Mouse (Mus musculus): ENCODE results near the gene Bicc1.
A peak's percentile ranks its signal among the peaks of the same experiment; 100 is the strongest.

Gene Bicc1

GRCm38 (mm10) chr10:71144191-71144590, 15.3 kb downstream of the Bicc1 start:
- H3K9me3 ChIP-seq (ENCODE audit: low read length): no peaks in the 10 kb centered on the region
- H3K4me3 ChIP-seq (replicated peaks; ENCODE audit: low read length): no peak overlapping the region
- H3K4me1 ChIP-seq (replicated peaks; ENCODE audit: low read depth, low read length): no peaks in the 10 kb centered on the region
- H3K27me3 ChIP-seq (ENCODE audit: insufficient read depth, low read length): no peaks in the 10 kb centered on the region
- TF ChIP-seq CTCF (conservative IDR thresholded peaks at IDR 0.05; ENCODE audit: low read length): no peak
- no peak for TF ChIP-seq NANOG (IDR thresholded peaks at IDR 0.05; ENCODE audit: borderline replicate concordance, low read length)
- TF ChIP-seq POU5F1 (IDR thresholded peaks at IDR 0.05; ENCODE audit: borderline replicate concordance, low read length): no peak
- no peaks in the 10 kb centered on the region for H3K36me3 ChIP-seq (ENCODE audit: insufficient read depth, low read length)

GRCm38 (mm10) chr10:71142568-71142967, 16.9 kb downstream of the Bicc1 start:
- Histone ChIP-seq H3K4me1 (replicated peaks; ENCODE audit: low read depth, low read length) (peaks cover 5% of the 10 kb centered on the region; the same call in 1 of the 2 replicates), H3K9me3 (ENCODE audit: low read length) (no peaks in the 10 kb centered on the region), H3K4me3 (replicated peaks; ENCODE audit: low read length) (no peak overlapping the region), H3K36me3 (ENCODE audit: insufficient read depth, low read length) (no peaks in the 10 kb centered on the region), H3K27me3 (ENCODE audit: insufficient read depth, low read length) (no peaks in the 10 kb centered on the region)
- TF ChIP-seq CTCF (conservative IDR thresholded peaks at IDR 0.05; ENCODE audit: low read length) (no peak), NANOG (IDR thresholded peaks at IDR 0.05; ENCODE audit: borderline replicate concordance, low read length) (no peak), POU5F1 (IDR thresholded peaks at IDR 0.05; ENCODE audit: borderline replicate concordance, low read length) (no peak)

- Histone ChIP-seq H3K9me3 (ENCODE audit: low read length) (no peaks in the 10 kb centered on the region), H3K27me3 (ENCODE audit: insufficient read depth, low read length) (no peaks in the 10 kb centered on the region), H3K4me3 (replicated peaks; ENCODE audit: low read length) (no peak overlapping the region), H3K36me3 (ENCODE audit: insufficient read depth, low read length) (no peaks in the 10 kb centered on the region), H3K4me1 (replicated peaks; ENCODE audit: low read depth, low read length) (peaks cover 5% of the 10 kb centered on the region; the same call in 1 of the 2 replicates)
- TF ChIP-seq POU5F1 (IDR thresholded peaks at IDR 0.05; ENCODE audit: borderline replicate concordance, low read length) (no peak), CTCF (conservative IDR thresholded peaks at IDR 0.05; ENCODE audit: low read length) (no peak), NANOG (IDR thresholded peaks at IDR 0.05; ENCODE audit: borderline replicate concordance, low read length) (no peak)
Observed at GRCm38 (mm10) chr10:71140281-71140845, 19.1 kb downstream of the Bicc1 start.

GRCm38 (mm10) chr10:71138852-71139197, 20.7 kb downstream of the Bicc1 start:
- Histone ChIP-seq H3K4me3 (replicated peaks; ENCODE audit: low read length) (no peak overlapping the region), H3K9me3 (ENCODE audit: low read length) (no peaks in the 10 kb centered on the region), H3K27me3 (ENCODE audit: insufficient read depth, low read length) (no peaks in the 10 kb centered on the region), H3K4me1 (replicated peaks; ENCODE audit: low read depth, low read length) (peaks cover 5% of the 10 kb centered on the region; the same call in 1 of the 2 replicates), H3K36me3 (ENCODE audit: insufficient read depth, low read length) (no peaks in the 10 kb centered on the region)
- no peak for TF ChIP-seq NANOG (IDR thresholded peaks at IDR 0.05; ENCODE audit: borderline replicate concordance, low read length)
- no peak for TF ChIP-seq CTCF (conservative IDR thresholded peaks at IDR 0.05; ENCODE audit: low read length)
- TF ChIP-seq POU5F1 (IDR thresholded peaks at IDR 0.05; ENCODE audit: borderline replicate concordance, low read length): no peak

- TF ChIP-seq NANOG (IDR thresholded peaks at IDR 0.05; ENCODE audit: borderline replicate concordance, low read length) (no peak), CTCF (conservative IDR thresholded peaks at IDR 0.05; ENCODE audit: low read length) (no peak), POU5F1 (IDR thresholded peaks at IDR 0.05; ENCODE audit: borderline replicate concordance, low read length) (peak; percentile 24; the same call in 1 of the 2 replicates)
- H3K36me3 ChIP-seq (ENCODE audit: insufficient read depth, low read length): no peaks in the 10 kb centered on the region
- H3K4me3 ChIP-seq (replicated peaks; ENCODE audit: low read length): no peak overlapping the region
- no peaks in the 10 kb centered on the region for H3K27me3 ChIP-seq (ENCODE audit: insufficient read depth, low read length)
- H3K4me1 ChIP-seq (replicated peaks; ENCODE audit: low read depth, low read length): peaks cover 5% of the 10 kb centered on the region; the same call in 1 of the 2 replicates
- no peaks in the 10 kb centered on the region for H3K9me3 ChIP-seq (ENCODE audit: low read length)
Observed at GRCm38 (mm10) chr10:71138132-71138851, 21.2 kb downstream of the Bicc1 start.

- no peaks in the 10 kb centered on the region for H3K27me3 ChIP-seq (ENCODE audit: insufficient read depth, low read length)
- H3K4me3 ChIP-seq (replicated peaks; ENCODE audit: low read length): no peak overlapping the region
- H3K9me3 ChIP-seq (ENCODE audit: low read length): no peaks in the 10 kb centered on the region
- no peaks in the 10 kb centered on the region for H3K36me3 ChIP-seq (ENCODE audit: insufficient read depth, low read length)
- peaks cover 5% of the 10 kb centered on the region; the same call in 1 of the 2 replicates for H3K4me1 ChIP-seq (replicated peaks; ENCODE audit: low read depth, low read length)
- TF ChIP-seq CTCF (conservative IDR thresholded peaks at IDR 0.05; ENCODE audit: low read length) (no peak), NANOG (IDR thresholded peaks at IDR 0.05; ENCODE audit: borderline replicate concordance, low read length) (no peak), POU5F1 (IDR thresholded peaks at IDR 0.05; ENCODE audit: borderline replicate concordance, low read length) (no peak)
Observed at GRCm38 (mm10) chr10:71137606-71138005, 21.9 kb downstream of the Bicc1 start.

GRCm38 (mm10) chr10:71131333-71131732, 28.2 kb downstream of the Bicc1 start:
- TF ChIP-seq CTCF (conservative IDR thresholded peaks at IDR 0.05; ENCODE audit: low read length): no peak
- no peak for TF ChIP-seq NANOG (IDR thresholded peaks at IDR 0.05; ENCODE audit: borderline replicate concordance, low read length)
- no peak for TF ChIP-seq POU5F1 (IDR thresholded peaks at IDR 0.05; ENCODE audit: borderline replicate concordance, low read length)
- H3K36me3 ChIP-seq (ENCODE audit: insufficient read depth, low read length): no peaks in the 10 kb centered on the region
- H3K4me1 ChIP-seq (replicated peaks; ENCODE audit: low read depth, low read length): peaks cover 14% of the 10 kb centered on the region
- no peaks in the 10 kb centered on the region for H3K9me3 ChIP-seq (ENCODE audit: low read length)
- H3K27me3 ChIP-seq (ENCODE audit: insufficient read depth, low read length): no peaks in the 10 kb centered on the region
- no peak overlapping the region for H3K4me3 ChIP-seq (replicated peaks; ENCODE audit: low read length)

- TF ChIP-seq POU5F1 (IDR thresholded peaks at IDR 0.05; ENCODE audit: borderline replicate concordance, low read length) (no peak), NANOG (IDR thresholded peaks at IDR 0.05; ENCODE audit: borderline replicate concordance, low read length) (no peak), CTCF (conservative IDR thresholded peaks at IDR 0.05; ENCODE audit: low read length) (no peak)
- Histone ChIP-seq H3K4me1 (replicated peaks; ENCODE audit: low read depth, low read length) (peaks cover 14% of the 10 kb centered on the region), H3K27me3 (ENCODE audit: insufficient read depth, low read length) (no peaks in the 10 kb centered on the region; the same call in 1 of the 2 replicates), H3K36me3 (ENCODE audit: insufficient read depth, low read length) (no peaks in the 10 kb centered on the region), H3K4me3 (replicated peaks; ENCODE audit: low read length) (no peak overlapping the region), H3K9me3 (ENCODE audit: low read length) (no peaks in the 10 kb centered on the region)
Observed at GRCm38 (mm10) chr10:71130261-71130660, 29.2 kb downstream of the Bicc1 start.

Data from E14TG2a.4 (cell line).